Mouse (Mus musculus) E14TG2a.4 (cell line): ENCODE measurements around the gene Hsf2bp.

ENCODE experiments used
- CTCF ChIP-seq: conservative IDR thresholded peaks from 2 replicates; pipeline ENCODE4 v1.5.1; 2014; ENCODE audit warnings: low read length
- NANOG ChIP-seq: IDR thresholded peaks from 2 replicates; pipeline ENCODE4 v1.6.1; 2014; ENCODE audit warnings: borderline replicate concordance, low read length, mixed read lengths
- POU5F1 ChIP-seq: IDR thresholded peaks from 2 replicates; pipeline ENCODE4 v1.6.1; 2014; ENCODE audit warnings: low read length, borderline replicate concordance

DNA sequence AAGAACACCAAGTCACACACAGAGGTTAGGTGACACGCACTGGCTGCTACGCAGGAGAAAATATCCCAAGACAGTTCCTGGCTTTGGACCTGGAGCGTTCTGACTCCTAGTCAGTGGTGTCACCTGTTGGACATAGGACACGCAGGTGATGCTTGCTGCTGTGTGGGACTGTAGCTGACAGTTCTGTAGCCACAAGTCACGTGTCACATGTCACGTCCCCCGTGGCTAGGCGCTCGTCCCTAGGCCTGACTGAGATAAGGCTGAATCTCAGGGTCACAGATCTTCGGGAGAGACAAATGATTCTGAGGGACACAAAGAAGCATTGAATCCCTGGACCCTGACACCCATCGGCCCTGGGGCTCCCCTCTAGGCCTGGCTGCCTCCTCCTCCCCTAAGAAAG lies 32.2 kb upstream of the Hsf2bp start:
- no peak for TF ChIP-seq CTCF
- no peak for TF ChIP-seq POU5F1
- TF ChIP-seq NANOG = no peak
